Mouse (Mus musculus) limb, embryonic 10.5 days (tissue): Measurements from ENCODE around the gene Mars2. TPM values are rescaled to one million over a fixed set of nuclear protein-coding genes. Genes with fewer than 3 reads are reported as not detected.

ENCODE experiments used
- polyA plus RNA-seq: library from polyadenylated mRNA; unstranded; fragments of >200 nt; fragmentation: Nextera tagmentation; extraction: Ambion mirVana; gene quantifications from 2 replicates; pipeline ENCODE4 v1.2.1, GENCODE M21; 2016

Gene Mars2
- polyA plus RNA-seq, 1 experiment from 2014 or later = 2.5 TPM

Other genes with a start within 250 kb of the Mars2 start
- gene Sf3b1, start 209.7 kb upstream of the Mars2 start, polyA plus RNA-seq = 246 and 282 TPM in 2 replicates
- 19.0 and 19.5 TPM in 2 replicates for gene Coq10b, start 184.4 kb upstream of the Mars2 start, polyA plus RNA-seq
- gene Hspe1, start 149.0 kb upstream of the Mars2 start, polyA plus RNA-seq = 611 and 851 TPM in 2 replicates
- 563 and 717 TPM in 2 replicates for gene Hspd1, start 148.9 kb upstream of the Mars2 start, polyA plus RNA-seq
- 125 and 139 TPM in 2 replicates for gene Mob4, start 105.9 kb upstream of the Mars2 start, polyA plus RNA-seq
- gene Rftn2, start 10.4 kb upstream of the Mars2 start, polyA plus RNA-seq = 13.4 and 25.4 TPM in 2 replicates
- gene Boll, start 126.3 kb downstream of the Mars2 start, polyA plus RNA-seq = 0.18 and 0.38 TPM in 2 replicates
- gene Plcl1, start 168.7 kb downstream of the Mars2 start, polyA plus RNA-seq = 0.28 and 0.54 TPM in 2 replicates